Mouse (Mus musculus): ENCODE measurements around the gene Ddx19b. TPM values are rescaled to one million over a fixed set of nuclear protein-coding genes. Genes with fewer than 3 reads are reported as not detected.
"Not testable (repeated sequence)": the region's sequence is repeated elsewhere in the genome, so short reads cannot be mapped to it uniquely, and the experiment has no call there.

Ddx19b gene
- total and polyA plus RNA-seq, 3 experiments: 12.6 to 14.4 (median 13.5) TPM

GRCm38 (mm10) chr8:111079461-111079860, 47.9 kb upstream of the Ddx19b start:
- no peaks in the 10 kb centered on the region for H3K79me2 ChIP-seq (replicated peaks; ENCODE audit: control insufficient read depth, extremely low read depth, insufficient read depth, poor library complexity, severe bottlenecking)
- no peaks in the 10 kb centered on the region for H3K9me3 ChIP-seq (replicated peaks; ENCODE audit: low read length)
- no peak for TF ChIP-seq USF1 (IDR thresholded peaks at IDR 0.05; ENCODE audit: low read depth, low read length)
- TF ChIP-seq USF2 (conservative IDR thresholded peaks at IDR 0.05; ENCODE audit: low read depth, low read length): no peak
- TF ChIP-seq MYC (IDR thresholded peaks at IDR 0.05; ENCODE audit: low read depth, low read length): no peak
- no peak for TF ChIP-seq RCOR1 (conservative IDR thresholded peaks at IDR 0.05; ENCODE audit: low read depth, low read length)
- TF ChIP-seq ZC3H11A (IDR thresholded peaks at IDR 0.05; ENCODE audit: low read depth, low read length): no peak
- no peak for TF ChIP-seq NRF1 (IDR thresholded peaks at IDR 0.05; ENCODE audit: low read depth, low read length)
- no peak for TF ChIP-seq SMC3 (IDR thresholded peaks at IDR 0.05; ENCODE audit: low read depth, low read length)
- TF ChIP-seq TBP (conservative IDR thresholded peaks at IDR 0.05; ENCODE audit: low read depth, low read length): no peak
- TF ChIP-seq MEF2A (IDR thresholded peaks at IDR 0.05; ENCODE audit: borderline replicate concordance, low read depth, low read length): no peak
- H3K4me1 ChIP-seq (ENCODE audit: control insufficient read depth in 1 of 2, insufficient read depth in 2 of 2): no peaks in the 10 kb centered on the region; a peak in 1 of 4 replicates
- in situ Hi-C loops (cut with MboI; ENCODE audit: low pct_ligation_motif_present, low pct_unique_long_range_greater_than_20kb, low sequenced_read_pairs): loop anchor here (25.0 kb wide), 1 partner anchor 442 kb away; no protein-coding TSS in a partner anchor
- DNase-seq (ENCODE audit: extremely low read depth): no peak
- no peak overlapping the region for H3K4me2 ChIP-seq (ENCODE audit: insufficient read depth, low read depth, poor library complexity, severe bottlenecking)
- no peak overlapping the region for H3K9ac ChIP-seq (ENCODE audit: insufficient read depth, low read depth)
- H3K27me3 ChIP-seq (replicated peaks): peaks cover 26% of the 10 kb centered on the region
- no peak overlapping the region for H3K4me3 ChIP-seq (replicated peaks in 1 of 3; ENCODE audit: low read depth in 2 of 3, low read length in 2 of 3, poor library complexity in 1 of 3)
- no peak overlapping the region for H3K27ac ChIP-seq (ENCODE audit: insufficient read depth, low read depth)
- H3K36me3 ChIP-seq (replicated peaks in 1 of 2; ENCODE audit: control insufficient read depth in 1 of 2, insufficient read depth in 1 of 2, low read length in 1 of 2): no peaks in the 10 kb centered on the region
- dilution Hi-C loops (cut with MboI; ENCODE audit: extremely low pct_ligation_motif_present, extremely low pct_unique_long_range_greater_than_20kb, low sequenced_read_pairs): no loop called here

GRCm38 (mm10) chr8:111075926-111076325, 44.4 kb upstream of the Ddx19b start:
- peaks cover 28% of the 10 kb centered on the region for H3K27me3 ChIP-seq (replicated peaks)
- H3K27ac ChIP-seq (ENCODE audit: insufficient read depth, low read depth): no peak overlapping the region
- TF ChIP-seq NELFE (IDR thresholded peaks at IDR 0.05; ENCODE audit: low read depth, low read length) (no peak), SIN3A (IDR thresholded peaks at IDR 0.05; ENCODE audit: low read length) (no peak), EP300 (IDR thresholded peaks at IDR 0.05; ENCODE audit: low read length) (no peak), USF1 (IDR thresholded peaks at IDR 0.05; ENCODE audit: low read depth, low read length) (no peak)
- H3K4me2 ChIP-seq (ENCODE audit: insufficient read depth, low read depth, poor library complexity, severe bottlenecking): no peak overlapping the region
- dilution Hi-C loops (cut with MboI; ENCODE audit: extremely low pct_ligation_motif_present, extremely low pct_unique_long_range_greater_than_20kb, low sequenced_read_pairs) (no loop called here), in situ Hi-C loops (cut with MboI; ENCODE audit: low pct_ligation_motif_present, low pct_unique_long_range_greater_than_20kb, low sequenced_read_pairs) (loop anchor here (25.0 kb wide), 1 partner anchor 439 kb away; no protein-coding TSS in a partner anchor)
- no peaks in the 10 kb centered on the region; a peak in 1 of 4 replicates for H3K4me1 ChIP-seq (ENCODE audit: control insufficient read depth in 1 of 2, insufficient read depth in 2 of 2)
- no peak overlapping the region for H3K4me3 ChIP-seq (replicated peaks in 1 of 3; ENCODE audit: low read depth in 2 of 3, low read length in 2 of 3, poor library complexity in 1 of 3)
- peaks cover 7% of the 10 kb centered on the region for H3K9me3 ChIP-seq (replicated peaks; ENCODE audit: low read length)
- H3K9ac ChIP-seq (ENCODE audit: insufficient read depth, low read depth): no peak overlapping the region
- H3K36me3 ChIP-seq (replicated peaks in 1 of 2; ENCODE audit: control insufficient read depth in 1 of 2, insufficient read depth in 1 of 2, low read length in 1 of 2): no peaks in the 10 kb centered on the region
- H3K79me2 ChIP-seq (replicated peaks; ENCODE audit: control insufficient read depth, extremely low read depth, insufficient read depth, poor library complexity, severe bottlenecking): no peaks in the 10 kb centered on the region
- DNase-seq (ENCODE audit: extremely low read depth): no peak

GRCm38 (mm10) chr8:111068660-111069059, 37.1 kb upstream of the Ddx19b start:
- not testable (repeated sequence) for H3K4me1 ChIP-seq (ENCODE audit: control insufficient read depth in 1 of 2, insufficient read depth in 2 of 2)

More at GRCm38 (mm10) chr8:111068660-111069059, 37.1 kb upstream of the Ddx19b start:
- H3K79me2 ChIP-seq (replicated peaks; ENCODE audit: control insufficient read depth, extremely low read depth, insufficient read depth, poor library complexity, severe bottlenecking); H3K9ac ChIP-seq (ENCODE audit: insufficient read depth, low read depth); H3K4me3 ChIP-seq (replicated peaks in 1 of 3; ENCODE audit: low read depth in 2 of 3, low read length in 2 of 3, poor library complexity in 1 of 3); in situ Hi-C loops (cut with MboI; ENCODE audit: low pct_ligation_motif_present, low pct_unique_long_range_greater_than_20kb, low sequenced_read_pairs); H3K4me2 ChIP-seq (ENCODE audit: insufficient read depth, low read depth, poor library complexity, severe bottlenecking); H3K9me3 ChIP-seq (replicated peaks; ENCODE audit: low read length); H3K27ac ChIP-seq (ENCODE audit: insufficient read depth, low read depth); H3K36me3 ChIP-seq (replicated peaks in 1 of 2; ENCODE audit: control insufficient read depth in 1 of 2, insufficient read depth in 1 of 2, low read length in 1 of 2); dilution Hi-C loops (cut with MboI; ENCODE audit: extremely low pct_ligation_motif_present, extremely low pct_unique_long_range_greater_than_20kb, low sequenced_read_pairs); DNase-seq (ENCODE audit: extremely low read depth): not testable (repeated sequence)
- peaks cover 52% of the 10 kb centered on the region for H3K27me3 ChIP-seq (replicated peaks)

Data from CH12.LX (cell line).